Mouse (Mus musculus): Measurements from ENCODE around the gene Gm21258. TPM values are rescaled to one million over a fixed set of nuclear protein-coding genes. Genes with fewer than 3 reads are reported as not detected.

Gm21258 gene
- polyA plus RNA-seq (2015; fragmentation: Illumina TruSeq; extraction: RNeasy Lipid Tissue Mini Kit (QIAGEN cat#74804); ENCODE audit: insufficient read depth, low replicate concordance) = not detected

DNA sequence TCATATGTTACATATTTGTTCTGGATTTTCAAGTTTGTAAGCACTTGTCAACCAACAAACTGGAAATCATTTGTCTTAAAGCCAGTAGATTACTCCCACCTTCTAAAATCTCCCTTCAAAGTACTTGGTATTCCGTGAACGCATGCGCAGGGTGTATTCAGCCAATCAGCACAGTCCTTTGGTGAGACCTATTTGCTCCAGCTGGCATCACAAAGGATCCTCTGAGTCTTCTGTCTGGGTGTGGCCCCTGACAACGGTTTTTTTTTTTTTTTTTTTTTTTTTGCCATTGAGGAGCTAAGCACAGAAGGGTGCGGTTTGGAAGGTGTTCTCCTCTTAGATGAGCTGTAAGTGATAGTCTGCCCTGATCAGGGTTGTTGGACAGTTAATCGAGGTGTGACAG is at the start of gene Gm21258:
Gm21258 (plus strand) TSS at position 301 of the 400 bp plus-strand sequence.

Data from spleen, adult 10 weeks (tissue).